8 mouse cellular contexts compared by ENCODE assay signal in the genomic region with DNA sequence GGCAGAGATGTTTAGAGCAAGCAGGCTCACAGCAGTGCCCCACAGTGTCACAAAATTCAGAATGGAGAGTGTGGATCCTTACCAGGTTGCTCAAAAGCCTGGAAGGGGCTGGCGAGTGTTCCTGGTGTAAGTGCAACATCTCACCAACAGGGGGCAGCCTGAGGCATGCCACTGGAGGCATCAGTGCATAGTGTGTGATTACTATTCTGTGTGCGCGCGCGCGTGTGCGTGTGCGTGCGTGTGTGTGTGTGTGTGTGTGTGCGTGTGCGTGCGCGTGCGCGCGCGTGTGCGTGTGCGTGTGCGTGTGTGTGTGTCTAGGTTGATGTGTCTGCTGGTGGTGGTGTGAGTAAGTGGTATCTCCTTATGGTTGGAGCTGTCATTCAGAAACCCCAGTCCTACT. TPM values are rescaled to one million over a fixed set of nuclear protein-coding genes. Genes with fewer than 3 reads are reported as not detected.
DNase-seq lines count a peak whose midpoint lies in the region; ATAC-seq and TF ChIP-seq lines count a peak whose summit lies in the region.

No protein-coding gene starts in this region.

- no peak for TF ChIP-seq POLR2A in cerebellum, adult 2 months (IDR thresholded peaks at IDR 0.05; ENCODE audit: borderline replicate concordance, insufficient read depth, low read length)

- 31% methylated on average over 20 of the region's 20 CpGs for WGBS in cerebellum, adult 2 months

- H3K4me3 ChIP-seq in E14TG2a.4 (replicated peaks; ENCODE audit: low read length), result no peak overlapping the region
- H3K4me3 ChIP-seq in cerebellum, adult 2 months (replicated peaks; ENCODE audit: insufficient read depth, low read depth, low read length), result no peak overlapping the region

- peaks cover 3% of the 10 kb centered on the region; the same call in 1 of the 2 replicates for H3K27me3 ChIP-seq in E14TG2a.4 (ENCODE audit: insufficient read depth, low read length)
- no peaks in the 10 kb centered on the region for H3K27me3 ChIP-seq in cerebellum, adult 2 months (ENCODE audit: control insufficient read depth, insufficient read depth, low read length)

- no peaks in the 10 kb centered on the region for H3K9me3 ChIP-seq in E14TG2a.4 (ENCODE audit: low read length)

- no peaks in the 10 kb centered on the region for H3K36me3 ChIP-seq in E14TG2a.4 (ENCODE audit: insufficient read depth, low read length)

- TF ChIP-seq CTCF in E14TG2a.4 (conservative IDR thresholded peaks at IDR 0.05; ENCODE audit: low read length), result peak; percentile 53
- peak; percentile 90 for TF ChIP-seq CTCF in cerebellum, adult 2 months (IDR thresholded peaks at IDR 0.05; ENCODE audit: borderline replicate concordance, insufficient read depth, low read depth, low read length)

- no peaks in the 10 kb centered on the region for H3K4me1 ChIP-seq in E14TG2a.4 (replicated peaks; ENCODE audit: low read depth, low read length)
- H3K4me1 ChIP-seq in cerebellum, adult 2 months (ENCODE audit: control insufficient read depth, insufficient read depth, low read length), result no peaks in the 10 kb centered on the region

- ATAC-seq in frontal cortex, adult (ENCODE audit: low TSS enrichment), result peak; percentile 89
- peak; percentile 76 for ATAC-seq in megakaryocyte, adult 5-6 weeks (ENCODE audit: poor library complexity, severe bottlenecking)

- peak; percentile 50 to 59 for DNase-seq in B cell, adult 2 months
- DNase-seq in cerebellum, adult 2 months, result peak; percentile 46 to 57
- peak; percentile 12 to 66 for DNase-seq in kidney, postnatal 36 days
- peak; percentile 38 to 67 for DNase-seq in right cerebral cortex, postnatal 10 days (ENCODE audit: low spot score in 2 of 2)
- no peak for DNase-seq in gastrocnemius, adult 8-10 months (ENCODE audit: low spot score in 2 of 2)

- no peak overlapping the region for H3K27ac ChIP-seq in cerebellum, adult 2 months (ENCODE audit: insufficient read depth, low read length)

RNA-seq across cellular contexts. Expression of gene Gata5, which starts 18.8 kb away (rescaled TPM):
- not detected in 2 replicates for polyA plus RNA-seq in cerebellum, adult 2 months (2012; rRNA removed)
- total RNA-seq in megakaryocyte, adult 5-6 weeks (2015), result not detected in 2 replicates
- total RNA-seq in megakaryocyte, adult 5-6 weeks (2017), result not detected in 2 replicates
- not detected for total RNA-seq in gastrocnemius, adult 8-10 months (2022)

Comparison
In these comparisons a context has a peak if more than half of its experiments do, and no peak if none do; other contexts are left out.
1. DNase-seq: peak in B cell, adult 2 months (2 of 2), cerebellum, adult 2 months (2 of 2), kidney, postnatal 36 days (2 of 2) and right cerebral cortex, postnatal 10 days (2 of 2); none in gastrocnemius, adult 8-10 months (0 of 2).